In genomic region chr14:58076726-58077255, GRCm38 (mm10) we compare ENCODE assay signal across 8 mouse cellular contexts. TPM values are rescaled to one million over a fixed set of nuclear protein-coding genes. Genes with fewer than 3 reads are reported as not detected.
DNase-seq lines count a peak whose midpoint lies in the region; ATAC-seq and TF ChIP-seq lines count a peak whose summit lies in the region.

No protein-coding gene starts in this region.

- peaks cover 8% of the 10 kb centered on the region for H3K9me3 ChIP-seq in CH12.LX (replicated peaks; ENCODE audit: low read length)
- no peaks in the 10 kb centered on the region for H3K9me3 ChIP-seq in forebrain, embryonic 14.5 days (replicated peaks; ENCODE audit: control insufficient read depth, low read length)
- no peaks in the 10 kb centered on the region for H3K9me3 ChIP-seq in liver, embryonic 11.5 days (ENCODE audit: control insufficient read depth, low read length)

- no peaks in the 10 kb centered on the region for H3K36me3 ChIP-seq in heart, adult 2 months (ENCODE audit: control insufficient read depth, insufficient read depth, low read length)
- H3K36me3 ChIP-seq in CH12.LX (replicated peaks in 1 of 2; ENCODE audit: control insufficient read depth in 1 of 2, insufficient read depth in 1 of 2, low read length in 1 of 2): no peaks in the 10 kb centered on the region
- H3K36me3 ChIP-seq in forebrain, embryonic 14.5 days (ENCODE audit: control insufficient read depth, insufficient read depth, low read length): no peaks in the 10 kb centered on the region
- no peaks in the 10 kb centered on the region for H3K36me3 ChIP-seq in liver, embryonic 11.5 days (ENCODE audit: control insufficient read depth, insufficient read depth, low read length)

- no peak for ATAC-seq in forebrain, embryonic 14.5 days
- ATAC-seq in liver, embryonic 11.5 days (replicated peaks; ENCODE audit: low FRiP score): no peak

- H3K4me3 ChIP-seq in heart, adult 2 months: peak overlapping the region; percentile 67
- H3K4me3 ChIP-seq in CH12.LX (replicated peaks in 1 of 3; ENCODE audit: low read depth in 2 of 3, low read length in 2 of 3, poor library complexity in 1 of 3): peak overlapping the region; percentile 10 to 61 (median 56)
- H3K4me3 ChIP-seq in forebrain, embryonic 14.5 days (ENCODE audit: low read depth, low read length): peak overlapping the region; percentile 56
- H3K4me3 ChIP-seq in liver, embryonic 11.5 days (ENCODE audit: low read depth, low read length): peak overlapping the region; percentile 52

- no peak for DNase-seq in heart, adult 2 months
- DNase-seq in heart, adult 9 months (ENCODE audit: low spot score in 2 of 2): no peak
- DNase-seq in CH12.LX (ENCODE audit: extremely low read depth): no peak
- DNase-seq in forebrain, embryonic 14.5 days (ENCODE audit: low spot score): no peak
- DNase-seq in liver, embryonic 11.5 days (ENCODE audit: low spot score): no peak
- no peak for DNase-seq in gastrocnemius, adult 8-10 months (ENCODE audit: low spot score in 2 of 2)
- DNase-seq in T-cell, adult 2 months (ENCODE audit: low spot score): no peak
- DNase-seq in thymus, adult 18-20 months: no peak

- peak overlapping the region; percentile 99 for H3K4me2 ChIP-seq in CH12.LX (ENCODE audit: insufficient read depth, low read depth, poor library complexity, severe bottlenecking)
- H3K4me2 ChIP-seq in forebrain, embryonic 14.5 days (ENCODE audit: low read length): peak overlapping the region; percentile 95
- H3K4me2 ChIP-seq in liver, embryonic 11.5 days: peak overlapping the region; percentile 74

- TF ChIP-seq EP300 in heart, adult 2 months (IDR thresholded peaks at IDR 0.05; ENCODE audit: insufficient read depth, low read depth, low read length): no peak
- TF ChIP-seq EP300 in CH12.LX (IDR thresholded peaks at IDR 0.05; ENCODE audit: low read length): no peak

- H3K9ac ChIP-seq in heart, adult 2 months (ENCODE audit: low read depth, low read length): peak overlapping the region; percentile 69
- no peak overlapping the region; the same call in 1 of the 2 replicates for H3K9ac ChIP-seq in CH12.LX (ENCODE audit: insufficient read depth, low read depth)
- H3K9ac ChIP-seq in forebrain, embryonic 14.5 days (ENCODE audit: low read length): peak overlapping the region; percentile 65
- no peak overlapping the region for H3K9ac ChIP-seq in liver, embryonic 11.5 days (ENCODE audit: low read depth, low read length)

- in situ Hi-C loops in CH12.LX (cut with MboI; ENCODE audit: low pct_ligation_motif_present, low pct_unique_long_range_greater_than_20kb, low sequenced_read_pairs): no loop called here

- TF ChIP-seq CTCF in heart, adult 2 months (IDR thresholded peaks at IDR 0.05): no peak
- no peak for TF ChIP-seq CTCF in CH12.LX (conservative IDR thresholded peaks at IDR 0.05 in 1 of 2, IDR thresholded peaks at IDR 0.05 in 1 of 2; ENCODE audit: low read depth in 2 of 2, low read length in 2 of 2)

- no peak for TF ChIP-seq POLR2A in heart, adult 2 months (IDR thresholded peaks at IDR 0.05; ENCODE audit: insufficient read depth, low read depth, low read length)
- TF ChIP-seq POLR2A in CH12.LX (IDR thresholded peaks at IDR 0.05; ENCODE audit: low read depth, low read length): no peak

- 16% methylated on average over 14 of the region's 14 CpGs for WGBS in heart, adult 2 months
- 8% methylated on average over 14 of the region's 14 CpGs for WGBS in forebrain, embryonic 14.5 days
- WGBS in liver, embryonic 11.5 days: 10% methylated on average over 14 of the region's 14 CpGs

- H3K4me1 ChIP-seq in heart, adult 2 months (ENCODE audit: control insufficient read depth, insufficient read depth, low read length): peaks cover 1% of the 10 kb centered on the region; the same call in 1 of the 2 replicates
- H3K4me1 ChIP-seq in CH12.LX (ENCODE audit: control insufficient read depth in 1 of 2, insufficient read depth in 2 of 2): peaks cover 0 to 41% of the 10 kb centered on the region in 2 experiments; a peak in 2 of 4 replicates
- peaks cover 3% of the 10 kb centered on the region; the same call in 1 of the 2 replicates for H3K4me1 ChIP-seq in forebrain, embryonic 14.5 days (ENCODE audit: control insufficient read depth, insufficient read depth, low read length)
- H3K4me1 ChIP-seq in liver, embryonic 11.5 days (replicated peaks; ENCODE audit: control insufficient read depth, insufficient read depth, low read length): peaks cover 15% of the 10 kb centered on the region; the same call in 1 of the 2 replicates

- no peak for TF ChIP-seq RAD21 in CH12.LX (IDR thresholded peaks at IDR 0.05; ENCODE audit: low read depth, low read length)

- H3K27ac ChIP-seq in heart, adult 2 months: peak overlapping the region; percentile 54; the same call in 1 of the 2 replicates
- no peak overlapping the region for H3K27ac ChIP-seq in CH12.LX (ENCODE audit: insufficient read depth, low read depth)
- H3K27ac ChIP-seq in forebrain, embryonic 14.5 days (ENCODE audit: low read depth, low read length): no peak overlapping the region; the same call in 1 of the 2 replicates
- no peak overlapping the region for H3K27ac ChIP-seq in liver, embryonic 11.5 days (ENCODE audit: low read depth, low read length)

- dilution Hi-C loops in CH12.LX (cut with MboI; ENCODE audit: extremely low pct_ligation_motif_present, extremely low pct_unique_long_range_greater_than_20kb, low sequenced_read_pairs): no loop called here

- H3K79me2 ChIP-seq in heart, adult 2 months (replicated peaks; ENCODE audit: control insufficient read depth, insufficient read depth, low read length): no peaks in the 10 kb centered on the region
- no peaks in the 10 kb centered on the region for H3K79me2 ChIP-seq in CH12.LX (replicated peaks; ENCODE audit: control insufficient read depth, extremely low read depth, insufficient read depth, poor library complexity, severe bottlenecking)

- intact Hi-C loops in heart, adult 2 months (cut with DNase I): loop anchor here (5.0 to 10.0 kb wide), 2 partner anchors 141 to 718 kb away; no protein-coding TSS in a partner anchor

- peaks cover 19% of the 10 kb centered on the region for H3K27me3 ChIP-seq in heart, adult 2 months (ENCODE audit: control insufficient read depth, insufficient read depth, low read length)
- peaks cover 42% of the 10 kb centered on the region for H3K27me3 ChIP-seq in CH12.LX (replicated peaks)
- peaks cover 51% of the 10 kb centered on the region for H3K27me3 ChIP-seq in forebrain, embryonic 14.5 days (replicated peaks; ENCODE audit: control insufficient read depth, insufficient read depth, low read length)
- H3K27me3 ChIP-seq in liver, embryonic 11.5 days (replicated peaks; ENCODE audit: control insufficient read depth, insufficient read depth, low read length): peaks cover 67% of the 10 kb centered on the region

TF ChIP-seq in CH12.LX, 34 proteins besides CTCF, POLR2A, EP300 and RAD21:
- no peak for TF ChIP-seq TCF12 (IDR thresholded peaks at IDR 0.05; ENCODE audit: low read depth, low read length)
- TF ChIP-seq USF1 (IDR thresholded peaks at IDR 0.05; ENCODE audit: low read depth, low read length): no peak
- TF ChIP-seq POLR2AphosphoS2 (IDR thresholded peaks at IDR 0.05; ENCODE audit: low read depth, low read length): no peak
- no peak for TF ChIP-seq MYC (IDR thresholded peaks at IDR 0.05; ENCODE audit: low read depth, low read length)
- no peak for TF ChIP-seq MAFK (IDR thresholded peaks at IDR 0.05; ENCODE audit: insufficient replicate concordance, low read length)
- no peak for TF ChIP-seq ELF1 (IDR thresholded peaks at IDR 0.05; ENCODE audit: low read depth, low read length)
- no peak for TF ChIP-seq NRF1 (IDR thresholded peaks at IDR 0.05; ENCODE audit: low read depth, low read length)
- TF ChIP-seq SIN3A (IDR thresholded peaks at IDR 0.05; ENCODE audit: low read length): no peak
- TF ChIP-seq ETS1 (conservative IDR thresholded peaks at IDR 0.05; ENCODE audit: low read depth, low read length): no peak
- TF ChIP-seq IRF4 (IDR thresholded peaks at IDR 0.05; ENCODE audit: low read depth, low read length): no peak
- TF ChIP-seq ZMIZ1 (IDR thresholded peaks at IDR 0.05; ENCODE audit: low read depth, low read length): no peak
- TF ChIP-seq MAZ (IDR thresholded peaks at IDR 0.05; ENCODE audit: low read depth, low read length): no peak
- no peak for TF ChIP-seq JUN (IDR thresholded peaks at IDR 0.05; ENCODE audit: insufficient read depth, low read depth, low read length)
TF ChIP-seq in CH12.LX: peak in this region for 0.

RNA-seq across cellular contexts. Expression of gene Fgf9, which starts 6.4 kb away (rescaled TPM):
- total RNA-seq in heart, adult 2 months (2021): 10 to 100 TPM in 1 of 2 experiments, 1 to 10 TPM in 1; 7.6 to 11.1 TPM
- 4.5 and 5.6 TPM in 2 replicates for polyA plus RNA-seq in heart, adult 2 months (2012; rRNA removed)
- total RNA-seq in CH12.LX (2012; rRNA removed): 0.13 TPM in 1 of 2 replicates, not detected in the other
- not detected in 2 replicates for total RNA-seq in CH12.LX (2014; rRNA removed)
- polyA plus RNA-seq in CH12.LX (2012; ENCODE audit: insufficient read length, low read depth): 0.09 TPM in 1 of 2 replicates, not detected in the other
- polyA plus RNA-seq in forebrain, embryonic 14.5 days (2014; fragmentation: Nextera tagmentation; extraction: Ambion mirVana): 6.5 and 9.8 TPM in 2 replicates
- 2.3 and 2.9 TPM in 2 replicates for polyA plus RNA-seq in liver, embryonic 11.5 days (2014; fragmentation: Nextera tagmentation; extraction: Ambion mirVana)
- 1 to 10 TPM; 1.5 to 1.9 (median 1.8) TPM for total RNA-seq in gastrocnemius, adult 8-10 months (2022)

Comparison
In these comparisons a context has a peak if more than half of its experiments do, and no peak if none do; other contexts are left out.
1. H3K9ac ChIP-seq: peak in heart, adult 2 months (single experiment) and forebrain, embryonic 14.5 days (single experiment); none in CH12.LX (single experiment) and liver, embryonic 11.5 days (single experiment).
2. Peak in every context shown above with its lines, with median percentiles within 50 percentile points of each other: H3K4me3 ChIP-seq and H3K4me2 ChIP-seq.